Mouse (Mus musculus) G1E (cell line): ENCODE results near the gene Scyl1. TPM values are rescaled to one million over a fixed set of nuclear protein-coding genes. Genes with fewer than 3 reads are reported as not detected.

Experiments
- ATAC-seq: 2 replicates; pipeline ENCODE4 v1.8.0; 2016; ENCODE audit warnings: mild to moderate bottlenecking; ENCODE audit not compliant: insufficient number of reproducible peaks, poor library complexity, low FRiP score, severe bottlenecking; ENCODE audit errors: extremely low read depth
- DNase-seq: peaks from one replicate; pipeline ENCODE4 v3.0.0; 2012; ENCODE audit warnings: low spot score
- H3K27me3 ChIP-seq: 2 replicates; pipeline ENCODE4 v1.6.1; 2012; ENCODE audit warnings: mild to moderate bottlenecking, low read length, inconsistent platforms; ENCODE audit not compliant: insufficient read depth
- H3K36me3 ChIP-seq: replicated peaks from 2 replicates; pipeline ENCODE3; 2012; ENCODE audit warnings: mild to moderate bottlenecking, inconsistent platforms
- H3K4me1 ChIP-seq: 2 replicates; pipeline ENCODE4 v1.6.1; 2012; ENCODE audit warnings: low read depth, low read length, inconsistent platforms, mixed read lengths; ENCODE audit not compliant: insufficient read depth
- H3K4me3 ChIP-seq: 2 replicates; pipeline ENCODE4 v1.5.1; 2012; ENCODE audit warnings: low read depth, mild to moderate bottlenecking, inconsistent platforms, low read length, moderate library complexity, mixed read lengths
- H3K9me3 ChIP-seq: replicated peaks from 2 replicates; pipeline ENCODE4 v1.6.1; 2012; ENCODE audit warnings: inconsistent platforms
- CTCF ChIP-seq: IDR thresholded peaks from 2 replicates; pipeline ENCODE4 v1.5.1; 2012; ENCODE audit warnings: low read depth, low read length, inconsistent platforms, mixed read lengths
- GATA1 ChIP-seq: IDR thresholded peaks from 2 replicates; pipeline ENCODE4 v1.6.1; 2012; ENCODE audit warnings: borderline replicate concordance, low read length, inconsistent platforms, mixed read lengths
- GATA2 ChIP-seq: IDR thresholded peaks from 2 replicates; pipeline ENCODE4 v1.6.1; 2012; ENCODE audit warnings: low read depth, low read length, inconsistent platforms, borderline replicate concordance
- POLR2AphosphoS5 ChIP-seq: IDR thresholded peaks from 2 replicates; pipeline ENCODE4 v1.6.1; 2012; ENCODE audit warnings: low read depth, low read length, inconsistent platforms; ENCODE audit not compliant: insufficient replicate concordance
- TAL1 ChIP-seq: conservative IDR thresholded peaks from 2 replicates; pipeline ENCODE4 v1.6.1; 2012; ENCODE audit warnings: low read depth, low read length, inconsistent platforms, mixed read lengths
- polyA plus RNA-seq: library from polyadenylated mRNA; stranded (reverse); fragments of >175 nt; gene quantifications from 2 replicates; pipeline ENCODE4 v1.2.3, GENCODE M21; 2012
- total RNA-seq, 2 experiments: library from RNA; stranded (forward) in 1 of 2; stranded (reverse) in 1 of 2; fragments of 200-1000 nt in 1 of 2; fragments of >200 nt in 1 of 2; fragmentation: Nextera tagmentation in 1 of 2; gene quantifications; 2 replicates each; pipeline ENCODE4 v1.2.3; 2014 to 2017

Scyl1 gene
- total and polyA plus RNA-seq, 3 experiments, result 27.7 to 65.6 (median 40.3) TPM

DNA sequence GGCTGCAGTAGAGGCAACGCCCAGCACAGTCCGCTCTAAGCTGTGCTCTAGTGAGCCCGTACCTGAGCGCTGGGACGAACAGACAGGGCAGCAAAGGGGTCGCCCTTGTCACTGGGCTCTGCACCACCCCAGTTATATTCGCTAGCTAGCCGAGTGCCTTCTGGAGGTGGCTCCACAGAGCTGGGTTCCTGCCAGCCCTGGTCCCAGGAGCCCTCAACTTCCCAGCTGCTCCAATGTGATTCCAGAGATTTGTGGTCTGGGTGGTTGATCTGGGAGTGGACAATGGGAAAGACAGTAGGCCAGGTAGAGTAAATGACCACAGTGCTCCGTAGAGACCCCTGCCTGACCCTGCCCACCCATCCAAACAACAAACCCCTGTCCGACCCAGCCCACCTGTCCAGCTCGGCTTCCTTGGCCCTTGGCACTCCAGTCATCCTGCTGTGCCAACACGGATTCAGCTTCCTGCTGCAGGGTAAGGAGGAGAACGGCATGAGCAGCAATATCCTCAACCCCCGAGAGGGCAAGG is 12.3 kb downstream of the Scyl1 start:
- Histone ChIP-seq H3K9me3 (no peaks in the 10 kb centered on the region), H3K36me3 (peaks cover 73% of the 10 kb centered on the region), H3K4me3 (no peak overlapping the region), H3K27me3 (peaks cover 12% of the 10 kb centered on the region), H3K4me1 (0 out of 2 replicates have a peak, but pooled peaks cover 3% of the 10 kb centered on the region)
- no peak for TF ChIP-seq POLR2AphosphoS5
- TF ChIP-seq GATA2, result no peak
- TF ChIP-seq CTCF, result no peak
- TF ChIP-seq GATA1, result no peak
- no peak for TF ChIP-seq TAL1
- no peak for DNase-seq
- ATAC-seq, result no peak

GRCm38 (mm10) chr19:5756991-5757636 is 14.1 kb downstream of the Scyl1 start:
- Histone ChIP-seq H3K36me3 (peaks cover 57% of the 10 kb centered on the region), H3K4me1 (0 out of 2 replicates have a peak, but pooled peaks cover 3% of the 10 kb centered on the region), H3K4me3 (no peak overlapping the region), H3K27me3 (peaks cover 21% of the 10 kb centered on the region), H3K9me3 (no peaks in the 10 kb centered on the region)
- ATAC-seq, result no peak
- no peak for DNase-seq
- TF ChIP-seq GATA2, result no peak
- TF ChIP-seq POLR2AphosphoS5, result no peak
- no peak for TF ChIP-seq GATA1
- no peak for TF ChIP-seq CTCF
- no peak for TF ChIP-seq TAL1

DNA sequence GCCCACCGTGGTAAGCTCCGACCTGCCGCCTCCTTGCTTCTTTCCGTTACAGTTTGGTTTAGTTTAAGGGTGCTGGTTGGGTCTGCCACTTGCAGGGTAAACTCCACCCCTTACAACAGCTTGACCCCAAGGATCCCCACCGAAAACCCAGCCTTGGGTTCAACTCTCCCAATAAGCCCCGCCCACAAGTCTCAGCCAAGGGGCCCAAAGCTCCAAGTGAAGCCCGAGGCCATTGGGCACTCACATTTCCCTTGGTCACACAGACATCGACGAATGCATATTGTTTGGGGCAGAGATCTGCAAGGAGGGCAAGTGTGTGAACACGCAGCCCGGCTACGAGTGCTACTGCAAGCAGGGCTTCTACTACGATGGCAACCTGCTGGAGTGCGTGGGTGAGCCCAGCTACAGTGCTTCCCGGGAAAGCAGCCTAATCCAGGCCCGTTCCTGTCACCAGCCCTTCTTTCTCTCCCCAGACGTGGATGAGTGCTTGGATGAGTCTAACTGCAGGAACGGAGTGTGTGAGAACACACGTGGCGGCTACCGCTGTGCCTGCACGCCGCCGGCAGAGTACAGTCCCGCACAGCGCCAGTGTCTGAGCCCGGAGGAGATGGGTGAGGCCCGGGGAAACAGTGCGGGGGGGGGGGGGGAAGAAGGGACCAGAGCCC is 14.8 kb downstream of the Scyl1 start:
- ATAC-seq, result no peak
- H3K9me3 ChIP-seq, result no peaks in the 10 kb centered on the region
- H3K36me3 ChIP-seq, result peaks cover 50% of the 10 kb centered on the region
- no peak overlapping the region for H3K4me3 ChIP-seq
- peaks cover 26% of the 10 kb centered on the region for H3K27me3 ChIP-seq
- DNase-seq, result no peak
- H3K4me1 ChIP-seq, result peaks cover 8% of the 10 kb centered on the region
- TF ChIP-seq POLR2AphosphoS5 (no peak), TAL1 (no peak), CTCF (no peak)

GRCm38 (mm10) chr19:5751742-5752141 is 19.5 kb downstream of the Scyl1 start:
- DNase-seq, result no peak
- ATAC-seq, result no peak

GRCm38 (mm10) chr19:5750951-5751350 is 20.3 kb downstream of the Scyl1 start:
- Histone ChIP-seq H3K36me3 (no peaks in the 10 kb centered on the region), H3K4me1 (peaks cover 25% of the 10 kb centered on the region), H3K27me3 (peaks cover 76% of the 10 kb centered on the region), H3K9me3 (no peaks in the 10 kb centered on the region), H3K4me3 (no peak overlapping the region)
- ATAC-seq (no peak), DNase-seq (no peak)
- TF ChIP-seq CTCF (no peak), TAL1 (no peak), GATA2 (no peak), POLR2AphosphoS5 (no peak), GATA1 (no peak)

More at GRCm38 (mm10) chr19:5751742-5752141, 19.5 kb downstream of the Scyl1 start:
- Histone ChIP-seq H3K4me3 (no peak overlapping the region), H3K27me3 (peaks cover 68% of the 10 kb centered on the region), H3K9me3 (no peaks in the 10 kb centered on the region), H3K36me3 (peaks cover 3% of the 10 kb centered on the region), H3K4me1 (peaks cover 18% of the 10 kb centered on the region)
- TF ChIP-seq TAL1, result no peak
- no peak for TF ChIP-seq GATA2
- no peak for TF ChIP-seq CTCF
- no peak for TF ChIP-seq POLR2AphosphoS5
- TF ChIP-seq GATA1, result no peak

DNA sequence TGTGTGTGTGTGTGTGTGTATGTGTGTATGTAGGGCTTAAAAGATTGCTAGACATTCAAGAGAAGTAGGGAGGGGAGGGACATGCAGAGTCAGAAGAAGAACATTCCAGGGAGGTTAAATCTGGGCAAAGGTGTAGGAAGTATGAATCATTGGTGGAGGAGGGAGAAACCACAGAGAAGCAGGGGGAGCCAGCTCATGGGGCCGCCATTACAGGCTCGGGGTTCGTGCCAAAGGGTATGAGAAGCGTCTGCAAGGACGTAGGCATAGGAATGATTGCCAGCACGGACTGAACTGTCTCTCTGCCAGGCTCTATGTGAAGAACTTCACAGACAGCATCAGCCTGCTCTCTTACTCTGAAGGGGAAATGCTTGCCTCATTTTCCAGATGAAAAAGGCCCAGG is 21.7 kb downstream of the Scyl1 start:
- peaks cover 30% of the 10 kb centered on the region for H3K4me1 ChIP-seq
- ATAC-seq, result no peak

More for the DNA sequence above, 21.7 kb downstream of the Scyl1 start:
- no peak for DNase-seq
- Histone ChIP-seq H3K9me3 (no peaks in the 10 kb centered on the region), H3K4me3 (no peak overlapping the region), H3K27me3 (peaks cover 79% of the 10 kb centered on the region), H3K36me3 (no peaks in the 10 kb centered on the region)
- no peak for TF ChIP-seq GATA1
- no peak for TF ChIP-seq POLR2AphosphoS5
- no peak for TF ChIP-seq TAL1
